Mouse (Mus musculus) ovary, adult 18-20 months (tissue): ENCODE data around the gene Notch3.

Experiments
- DNase-seq: peaks from one replicate; pipeline ENCODE4 v3.0.0; 2022; ENCODE audit warnings: low spot score, mixed read lengths

The Notch3 gene

DNA sequence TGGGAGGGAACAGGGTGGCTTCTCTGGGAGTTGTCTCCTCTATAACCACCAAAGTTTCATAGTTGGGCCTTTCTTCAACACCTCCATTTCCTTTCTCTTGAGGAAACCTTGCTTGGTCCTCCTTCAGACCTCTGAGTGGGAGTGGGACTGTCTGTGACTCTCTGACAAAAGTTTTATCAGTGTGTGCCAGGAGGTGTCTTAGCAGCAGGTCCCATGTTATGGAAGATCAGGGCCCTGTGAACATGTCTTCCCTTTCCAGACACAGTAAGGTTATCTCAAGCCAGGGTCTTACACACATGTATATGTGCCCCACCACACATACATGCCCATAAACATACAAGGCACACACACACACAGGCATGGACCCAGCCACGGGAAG, 74.4 kb downstream of the Notch3 start:
- no peak for DNase-seq

DNA sequence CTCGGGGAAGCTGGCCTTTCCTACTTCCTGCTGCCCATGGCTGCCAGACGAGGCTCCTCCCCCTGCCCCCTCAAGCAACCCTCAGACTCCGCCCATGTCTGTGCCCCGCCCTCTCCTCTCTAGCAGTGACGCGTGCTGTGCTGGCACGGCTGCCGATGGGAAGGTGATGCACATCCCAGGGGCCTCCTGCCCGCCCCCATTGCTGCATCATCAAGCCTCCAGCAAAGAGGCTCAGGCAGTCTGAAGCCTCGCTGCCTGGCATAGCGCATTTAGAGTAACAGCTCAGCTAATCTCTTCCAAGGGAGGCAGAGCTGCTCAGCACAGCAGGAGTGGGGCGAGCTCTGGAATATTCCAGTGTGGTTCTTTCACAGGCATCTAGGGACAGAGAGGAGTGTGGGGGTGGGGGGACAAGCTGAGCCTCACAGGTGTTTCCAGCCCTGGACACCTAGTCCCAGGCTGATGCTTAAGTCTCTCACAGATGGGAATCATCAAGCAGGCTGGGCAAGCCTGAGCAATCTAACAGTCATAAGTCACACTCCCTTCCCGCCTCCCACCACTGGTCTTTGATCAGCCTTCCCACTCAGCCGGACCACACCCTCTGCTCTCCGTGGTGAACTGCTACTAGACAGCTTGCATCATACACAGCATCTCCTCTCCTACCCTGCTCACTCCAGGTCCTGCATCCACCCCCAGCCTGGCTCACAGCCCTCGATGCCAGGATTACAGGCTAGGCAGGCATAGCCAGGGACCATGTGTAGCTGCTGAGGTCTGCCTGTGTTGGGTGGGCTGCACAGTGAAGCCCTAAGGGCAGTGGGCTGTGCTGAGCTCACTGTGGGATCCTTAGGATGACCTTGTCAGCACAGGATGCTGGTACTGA, 75.0 kb downstream of the Notch3 start:
- DNase-seq = peak; percentile 62

DNA sequence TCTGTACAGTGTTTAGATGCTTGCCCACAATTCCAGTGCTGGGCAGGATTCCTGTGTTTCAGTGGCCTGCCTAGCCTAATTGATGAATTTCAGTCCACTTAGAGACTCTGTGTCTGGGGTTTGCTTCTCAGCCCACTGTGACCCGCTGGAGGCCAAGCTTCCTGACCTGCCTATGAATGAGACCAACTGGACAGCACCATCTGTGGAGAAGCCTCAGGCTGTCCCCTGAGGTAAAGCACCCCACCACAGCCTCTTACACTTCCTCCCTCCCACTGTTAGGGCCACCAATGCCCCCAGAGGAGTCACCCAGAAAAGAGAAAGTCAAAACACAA, 75.7 kb downstream of the Notch3 start:
- no peak for DNase-seq

DNA sequence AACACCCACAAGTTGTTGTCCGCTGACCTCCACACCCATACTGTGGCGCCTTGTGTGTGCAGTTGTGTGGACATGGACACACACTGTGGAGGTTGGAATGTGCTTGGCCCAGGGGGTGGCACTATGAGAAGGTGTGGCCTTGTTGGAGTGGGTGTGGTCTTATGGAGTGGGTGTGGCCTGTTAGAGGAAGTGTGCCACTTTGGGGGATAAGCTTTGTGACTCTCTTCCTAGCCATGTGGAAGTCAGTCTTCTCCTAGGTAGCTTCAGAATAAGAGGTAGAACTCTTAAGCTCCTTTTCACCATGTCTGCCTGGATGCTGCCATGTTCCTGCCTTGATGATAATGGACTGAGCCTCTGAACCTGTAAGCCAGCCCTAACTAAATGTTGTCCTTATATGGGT, 79.6 kb downstream of the Notch3 start:
- DNase-seq = no peak

DNA sequence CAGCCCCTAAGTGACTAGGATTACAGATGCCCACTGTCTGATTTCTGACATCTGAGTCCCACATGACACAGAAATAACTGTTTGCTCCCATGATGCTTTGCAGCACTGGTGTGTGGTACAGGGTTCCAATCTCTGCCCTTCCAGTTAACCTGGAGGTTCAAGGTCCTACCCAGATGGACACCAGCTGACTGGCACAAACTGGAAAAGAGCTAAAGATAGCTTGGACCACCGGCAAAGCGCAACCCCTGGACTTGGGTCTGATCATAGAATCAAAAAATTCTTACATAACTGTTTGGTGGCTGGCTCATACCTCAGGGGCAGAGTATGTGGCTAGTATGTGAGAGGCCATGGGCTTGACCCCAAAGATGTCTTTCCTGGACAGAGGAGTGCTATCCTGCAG, 83.3 kb downstream of the Notch3 start:
- no peak for DNase-seq

DNA sequence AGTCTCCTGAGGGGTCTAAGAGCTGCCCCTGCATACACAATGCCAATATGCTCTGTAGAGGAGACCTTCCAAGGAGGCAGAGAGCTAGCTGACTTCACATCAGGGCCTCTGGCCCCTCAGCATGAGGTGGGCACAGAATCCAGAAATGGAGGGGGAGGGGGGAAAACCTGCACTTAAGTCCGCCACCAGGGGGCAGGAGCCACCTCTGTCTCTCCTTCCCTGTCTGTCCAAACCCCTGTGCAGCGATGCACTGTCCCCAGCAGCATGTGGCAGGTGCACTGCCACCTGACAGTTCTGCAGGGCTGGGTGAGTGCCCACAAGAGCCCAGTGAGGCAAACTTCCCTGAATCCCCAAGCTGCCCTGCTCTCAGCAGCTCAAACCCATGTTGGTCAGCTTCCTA, 91.5 kb downstream of the Notch3 start:
- DNase-seq = no peak

DNA sequence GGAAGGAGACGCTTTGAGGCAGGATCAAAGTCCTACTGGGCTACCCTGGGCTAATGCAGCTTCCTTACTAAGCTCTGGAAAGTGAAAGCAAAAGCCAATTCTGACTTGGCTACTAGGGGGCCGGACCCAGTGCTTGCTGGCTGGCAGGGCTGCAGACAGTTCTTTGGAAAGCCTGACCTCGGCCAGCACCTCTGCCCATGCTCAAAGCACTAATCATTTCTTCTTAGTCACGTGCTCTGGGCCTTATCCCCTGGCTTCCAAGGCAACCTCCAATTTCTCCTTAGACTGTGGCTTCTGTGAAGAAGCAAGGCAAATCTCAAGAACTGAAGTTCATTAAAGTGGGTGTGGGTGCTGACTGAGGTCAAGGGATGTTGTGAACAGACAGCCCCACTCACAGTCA, 92.0 kb downstream of the Notch3 start:
- peak; percentile 48 for DNase-seq

DNA sequence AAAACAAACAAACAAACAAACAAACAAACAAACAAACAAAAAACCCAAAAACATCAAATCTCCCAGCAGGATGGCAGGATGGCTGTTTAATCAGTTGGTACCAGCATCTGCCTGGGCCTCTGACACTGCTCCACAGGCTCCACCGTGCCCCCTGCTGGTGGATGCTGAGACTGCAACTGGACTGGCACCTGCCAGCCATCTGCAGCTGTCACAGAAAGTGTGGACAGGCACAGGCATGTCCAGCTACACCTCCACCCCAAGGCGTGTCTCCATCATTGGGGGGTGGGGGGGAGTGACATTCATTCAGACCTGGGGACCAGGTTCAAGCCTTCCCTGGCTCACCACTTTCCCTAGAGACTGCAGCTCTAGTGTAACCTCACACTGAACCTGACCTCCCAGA, 93.3 kb downstream of the Notch3 start:
- DNase-seq = peak; percentile 33
